Mouse (Mus musculus) stomach, postnatal 0 days (tissue): ENCODE measurements around the gene Ggta1.

Experiments
- CTCF ChIP-seq: IDR thresholded peaks from 2 replicates; pipeline ENCODE4 v1.5.1; 2016; ENCODE audit warnings: antibody characterized with exemption, low read depth, mild to moderate bottlenecking, moderate library complexity
- EP300 ChIP-seq: optimal IDR thresholded peaks from 2 replicates; pipeline ENCODE3; 2016; ENCODE audit warnings: antibody characterized with exemption

DNA sequence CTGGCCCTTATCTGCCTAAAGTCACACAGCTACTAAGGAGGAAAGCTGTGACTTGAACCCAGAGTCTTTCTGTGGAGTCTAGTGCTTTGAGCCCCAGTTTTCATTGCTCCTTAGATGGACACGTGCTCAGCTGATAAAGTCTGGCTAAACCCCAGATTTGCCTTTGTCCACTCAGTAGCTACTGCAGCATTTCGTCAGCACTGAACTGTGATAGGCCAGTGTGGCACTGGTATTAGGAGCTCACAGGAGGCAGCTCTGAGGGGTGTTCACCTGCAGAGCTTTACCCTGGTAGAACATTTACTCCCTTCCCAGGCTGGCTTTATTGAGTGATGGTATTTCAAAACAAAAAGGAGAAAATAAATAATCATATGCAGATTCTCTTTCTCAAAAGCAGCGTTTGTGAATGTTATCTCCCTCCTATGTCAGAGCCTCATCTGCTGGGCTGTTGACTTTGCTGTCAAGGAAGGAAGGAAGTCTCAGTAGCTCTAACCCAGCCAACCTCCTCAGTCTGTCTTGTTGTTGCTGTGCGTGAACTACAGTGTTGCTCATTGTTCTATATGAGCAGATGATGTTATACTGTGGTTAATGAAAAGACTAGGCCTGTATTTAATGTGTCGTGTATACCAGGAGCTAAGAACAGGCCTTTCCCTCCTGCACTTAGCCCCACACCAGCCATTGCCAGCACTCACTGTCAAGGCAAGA lies 54.5 kb downstream of the Ggta1 start:
- TF ChIP-seq EP300 (no peak), CTCF (no peak)
